Mouse (Mus musculus) heart, postnatal 14 days (tissue): ENCODE data around the gene Atp2c2. TPM values are rescaled to one million over a fixed set of nuclear protein-coding genes. Genes with fewer than 3 reads are reported as not detected.

Experiments used
- DNase-seq, 2 experiments: peaks; one replicate each; pipeline ENCODE4 v3.0.0; 2021 to 2022
- intact Hi-C: fragments of 180-260 bp; cut with DNase I; formaldehyde crosslinking; loops from one replicate; pipeline ENCODE4 v1.15.1; 2025
- total RNA-seq, 2 experiments: library from RNA; stranded (reverse); gene quantifications; 2 replicates each; pipeline ENCODE4 v1.2.3; 2021

Gene Atp2c2
- total RNA-seq, 2 experiments from 2014 or later, result 0.17 TPM

DNA sequence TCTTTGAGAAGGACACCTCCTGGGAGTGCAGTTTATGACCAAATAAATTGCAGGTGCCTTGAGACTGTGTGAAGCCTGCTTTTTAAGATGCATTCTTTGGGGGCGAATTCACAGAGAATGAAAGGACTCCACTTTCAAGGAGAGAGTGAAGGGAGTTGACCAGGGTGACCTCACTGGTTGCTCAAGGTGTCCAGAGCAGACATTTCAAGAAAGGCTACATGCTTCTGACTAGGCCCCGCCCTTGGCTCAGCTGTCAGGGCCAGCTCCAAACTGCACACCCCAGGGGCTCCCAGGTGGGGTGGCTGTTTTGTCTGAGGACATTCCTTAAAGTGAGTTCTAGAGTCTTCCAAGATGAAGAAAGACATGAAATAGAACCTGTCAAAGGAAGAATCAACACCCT is 2.6 kb upstream of the Atp2c2 start:
- intact Hi-C loops, result loop anchor here (5.0 to 10.0 kb wide), 2 partner anchors 160 to 228 kb away; no protein-coding TSS in a partner anchor
- DNase-seq, result no peak

GRCm38 (mm10) chr8:119698960-119699359 is 849 bp upstream of the Atp2c2 start:
- DNase-seq, result peak; percentile 72 to 79
- intact Hi-C loops, result loop anchor here (1.0 to 10.0 kb wide), 4 partner anchors 44 to 226 kb away; no protein-coding TSS in a partner anchor

DNA sequence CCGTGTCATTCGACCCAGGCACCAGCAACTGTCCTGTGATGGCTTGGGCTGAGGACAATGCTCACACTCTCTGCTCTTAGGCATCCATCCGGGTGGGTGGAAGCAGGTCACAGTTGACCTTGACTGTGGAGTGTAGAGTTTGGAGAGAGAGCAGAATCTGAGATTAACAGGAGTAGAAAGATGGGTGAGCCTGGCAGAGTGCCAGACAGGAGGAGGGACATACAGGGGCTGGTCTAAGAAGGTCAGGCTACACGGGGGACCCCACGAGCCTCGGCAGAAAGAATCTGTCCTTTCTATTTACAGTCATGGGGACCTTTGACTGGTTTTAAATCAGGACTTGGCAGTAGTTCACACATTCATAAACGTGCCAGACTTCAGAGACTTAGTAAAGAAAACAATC is 3.2 kb downstream of the Atp2c2 start:
- DNase-seq, result no peak
- intact Hi-C loops, result no loop called here

DNA sequence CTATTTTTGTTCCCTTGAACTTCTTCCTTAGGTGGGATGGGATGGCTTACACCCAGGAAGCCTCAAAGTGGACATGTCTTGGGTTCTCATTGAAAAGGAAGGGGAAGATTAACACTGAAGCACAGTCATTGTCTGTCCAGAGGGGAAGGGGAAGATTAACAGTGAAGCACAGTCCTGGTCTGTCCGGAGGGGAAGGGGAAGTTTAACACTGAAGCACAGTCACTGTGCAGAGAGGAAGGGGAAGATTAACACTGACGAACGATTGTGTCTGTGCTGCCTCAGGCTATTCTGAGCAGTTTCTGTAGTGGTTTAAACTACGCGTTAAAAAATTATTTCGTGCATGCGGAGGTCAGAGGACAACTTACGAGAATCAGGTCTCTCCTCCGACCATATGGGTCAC is 7.3 kb downstream of the Atp2c2 start:
- intact Hi-C loops, result no loop called here
- DNase-seq, result no peak

- DNase-seq, result no peak
Observed at GRCm38 (mm10) chr8:119708471-119708870, 8.7 kb downstream of the Atp2c2 start.

GRCm38 (mm10) chr8:119708878-119709702 is 9.3 kb downstream of the Atp2c2 start:
- DNase-seq, result peak; percentile 39 to 54
- intact Hi-C loops, result no loop called here

More at GRCm38 (mm10) chr8:119708471-119708870, 8.7 kb downstream of the Atp2c2 start:
- intact Hi-C loops, result no loop called here

GRCm38 (mm10) chr8:119709703-119710093 is 9.9 kb downstream of the Atp2c2 start:
- DNase-seq, result no peak
- intact Hi-C loops, result no loop called here

- peak in 1 of 2 experiments; percentile 24 for DNase-seq
- intact Hi-C loops, result no loop called here
Observed at GRCm38 (mm10) chr8:119712226-119712625, 12.4 kb downstream of the Atp2c2 start.

GRCm38 (mm10) chr8:119713421-119713820 is 13.6 kb downstream of the Atp2c2 start:
- intact Hi-C loops, result no loop called here

DNA sequence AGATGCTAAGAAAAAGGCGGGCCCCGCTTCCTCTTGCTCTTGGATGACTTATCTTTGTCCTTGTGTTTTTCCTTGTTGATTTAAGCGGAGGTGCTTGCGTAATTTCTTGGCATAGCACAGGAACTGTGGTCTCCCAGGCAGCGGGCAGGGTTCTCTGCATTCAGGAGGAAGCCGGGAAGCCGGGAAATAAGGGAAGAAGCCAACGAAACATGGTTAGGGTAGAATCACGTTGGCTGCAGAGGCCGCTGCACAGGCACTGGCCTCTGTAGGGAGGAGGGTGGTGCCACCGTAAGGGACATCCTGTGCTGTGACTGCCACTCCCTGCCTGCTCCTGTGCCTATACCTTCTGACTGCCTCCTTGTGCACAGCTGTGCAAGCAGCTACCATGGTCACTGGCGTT is 15.4 kb downstream of the Atp2c2 start:
- intact Hi-C loops, result no loop called here
- peak; percentile 40 to 52 for DNase-seq

More at GRCm38 (mm10) chr8:119713421-119713820, 13.6 kb downstream of the Atp2c2 start:
- DNase-seq, result no peak

DNA sequence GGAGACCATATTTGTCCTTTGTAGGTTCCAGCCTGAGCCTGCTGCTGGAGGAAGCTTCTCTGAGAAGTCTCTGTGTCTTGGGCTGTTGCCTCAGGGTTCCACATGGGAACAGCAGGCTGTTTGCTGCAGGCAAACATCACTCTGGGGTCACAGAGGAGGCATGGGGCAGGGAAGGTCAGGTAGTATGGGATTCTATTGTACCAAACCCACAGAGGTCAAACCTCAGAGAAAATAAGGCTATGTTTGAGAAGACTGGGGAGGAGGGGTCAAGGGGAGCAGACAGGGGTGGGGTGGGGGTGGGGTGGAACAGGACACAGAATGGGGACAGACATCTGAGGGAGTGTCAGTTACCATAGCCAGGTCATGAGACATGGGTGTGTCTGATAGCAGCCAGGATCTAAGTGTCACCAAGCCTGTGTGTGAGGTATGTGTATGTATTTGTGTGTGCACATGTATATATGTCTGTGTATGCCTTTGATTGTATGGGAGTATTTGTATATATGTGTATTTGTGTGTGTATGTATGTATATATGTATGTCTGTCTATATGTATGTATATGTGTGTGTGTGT is 17.0 kb downstream of the Atp2c2 start:
- intact Hi-C loops, result no loop called here
- no peak for DNase-seq

DNA sequence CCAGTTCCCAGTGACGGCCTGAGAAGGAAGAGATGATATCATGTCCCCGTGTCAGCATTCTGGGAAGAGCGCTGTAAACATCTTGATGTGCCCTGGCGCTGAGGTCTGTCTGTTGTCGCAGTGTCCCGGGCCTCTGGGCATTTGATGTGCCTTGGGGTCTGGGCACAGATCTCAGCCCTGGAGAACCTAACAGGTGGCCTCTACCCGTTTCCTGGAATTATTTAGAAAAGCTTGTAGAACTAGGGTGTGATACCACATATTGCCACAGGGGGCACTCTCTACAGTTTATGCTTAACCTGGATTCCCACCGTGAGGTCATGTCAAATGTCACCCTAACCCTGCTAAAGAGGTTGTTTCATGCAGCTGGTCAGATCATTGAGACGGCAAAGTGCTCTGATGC is 18.0 kb downstream of the Atp2c2 start:
- DNase-seq, result peak in 1 of 2 experiments; percentile 31
- intact Hi-C loops, result no loop called here

DNA sequence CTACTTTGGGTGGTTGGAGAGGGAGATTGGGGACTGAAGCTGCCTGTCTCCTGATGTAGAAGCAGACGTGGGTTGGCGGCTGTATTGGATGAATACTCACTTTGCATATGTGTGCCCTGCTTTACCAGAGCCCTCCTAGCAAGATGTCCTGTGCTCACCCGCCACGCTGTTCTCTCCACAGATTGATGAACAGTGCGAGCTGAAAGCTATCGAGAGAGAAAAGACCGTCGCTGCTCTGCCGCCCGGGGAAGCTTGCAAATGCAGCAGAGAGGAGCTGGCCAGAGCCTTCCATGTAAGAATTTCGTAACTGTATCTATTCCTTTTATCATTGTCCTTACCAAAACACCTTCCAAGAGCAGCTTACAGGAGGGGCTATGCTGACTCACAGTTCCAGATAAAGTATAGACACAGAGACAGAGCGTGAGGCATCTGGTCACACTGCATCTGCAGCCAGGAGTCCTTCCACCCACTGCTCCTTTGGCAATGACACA is 19.2 kb downstream of the Atp2c2 start:
- no peak for DNase-seq

DNA sequence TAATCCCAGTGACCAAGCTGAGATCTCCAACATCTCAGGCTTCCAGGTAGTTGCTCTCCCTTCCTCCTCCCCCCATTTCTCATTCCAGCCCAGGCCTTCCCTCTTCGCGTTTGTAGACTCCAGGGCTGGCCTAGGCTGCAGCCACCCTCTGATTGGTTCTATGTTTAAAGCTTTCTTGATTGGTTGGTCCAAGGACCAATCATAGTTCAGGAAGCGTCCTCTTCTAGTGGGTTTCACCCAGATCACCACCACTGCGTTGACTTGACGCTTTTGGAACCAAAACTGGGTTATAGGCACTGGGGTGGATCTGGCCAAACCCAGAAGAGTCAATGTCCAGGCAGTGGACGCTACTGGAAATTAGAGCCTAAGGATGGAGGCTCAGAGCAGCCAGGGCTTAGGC is 22.5 kb downstream of the Atp2c2 start:
- no peak for DNase-seq
- intact Hi-C loops, result no loop called here

More for the DNA sequence above, 19.2 kb downstream of the Atp2c2 start:
- intact Hi-C loops, result no loop called here

DNA sequence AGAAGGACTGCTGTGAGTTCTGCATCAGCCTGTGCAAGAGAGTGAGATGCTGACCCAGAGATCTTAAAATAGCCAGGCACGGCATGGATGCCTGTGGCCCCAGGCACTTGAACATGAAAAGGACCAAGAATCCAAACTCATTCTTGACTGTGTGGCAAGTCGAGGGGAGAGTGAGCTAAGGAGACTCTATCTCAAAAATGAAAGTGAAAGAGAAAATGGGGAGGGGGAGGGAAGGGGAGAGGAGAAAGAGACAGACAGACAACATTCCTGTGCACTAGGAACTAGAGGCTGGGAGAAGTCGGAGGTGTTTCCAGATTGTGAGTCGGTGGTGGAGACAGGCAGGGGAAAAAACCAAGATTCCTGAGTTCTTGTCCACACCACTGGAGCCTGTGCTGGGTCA is 23.9 kb downstream of the Atp2c2 start:
- intact Hi-C loops, result no loop called here
- no peak for DNase-seq

DNA sequence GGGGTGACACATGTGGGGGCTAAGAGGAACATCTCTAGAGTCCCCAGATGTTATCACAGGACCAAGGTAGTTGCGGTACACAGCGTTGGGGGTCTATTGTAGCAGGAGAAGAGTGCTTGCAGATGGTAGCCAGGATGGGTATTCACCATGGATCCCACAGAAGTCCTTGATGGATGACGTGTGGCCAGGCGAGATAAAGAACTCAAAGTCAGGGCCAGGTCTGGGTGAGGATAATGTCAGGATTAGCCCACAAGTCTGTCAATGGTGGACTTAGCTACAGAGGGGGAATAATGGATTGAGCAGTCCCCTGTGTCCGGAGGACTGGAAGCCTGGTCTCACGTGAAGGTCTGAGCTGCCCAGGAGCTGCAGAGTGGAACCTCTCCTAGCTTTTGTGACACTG is 24.8 kb downstream of the Atp2c2 start:
- intact Hi-C loops, result no loop called here
- no peak for DNase-seq

- intact Hi-C loops, result no loop called here
- DNase-seq, result no peak
Observed at GRCm38 (mm10) chr8:119727093-119727492, 27.3 kb downstream of the Atp2c2 start.

GRCm38 (mm10) chr8:119728351-119728895 is 28.6 kb downstream of the Atp2c2 start:
- DNase-seq, result no peak
- intact Hi-C loops, result no loop called here

DNA sequence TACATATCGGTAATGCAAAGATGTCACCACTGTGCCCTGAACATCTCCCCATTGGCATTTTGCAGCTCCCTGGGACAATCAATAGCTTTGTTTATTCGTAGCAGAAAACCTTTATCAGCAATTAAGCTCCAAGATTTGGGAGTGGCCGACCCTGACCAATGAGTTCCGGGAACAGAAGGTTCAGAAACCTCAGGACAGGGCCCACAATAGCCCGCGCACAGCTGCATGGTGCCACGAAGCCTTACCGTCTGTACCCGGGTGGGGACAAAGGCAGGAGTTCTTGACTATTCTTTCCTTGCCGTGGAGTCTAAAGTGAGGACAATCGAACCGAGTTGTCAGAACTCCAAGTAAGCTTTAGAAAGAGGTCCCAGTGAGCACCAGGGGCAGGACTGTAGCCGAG is 32.3 kb downstream of the Atp2c2 start:
- intact Hi-C loops, result no loop called here

DNA sequence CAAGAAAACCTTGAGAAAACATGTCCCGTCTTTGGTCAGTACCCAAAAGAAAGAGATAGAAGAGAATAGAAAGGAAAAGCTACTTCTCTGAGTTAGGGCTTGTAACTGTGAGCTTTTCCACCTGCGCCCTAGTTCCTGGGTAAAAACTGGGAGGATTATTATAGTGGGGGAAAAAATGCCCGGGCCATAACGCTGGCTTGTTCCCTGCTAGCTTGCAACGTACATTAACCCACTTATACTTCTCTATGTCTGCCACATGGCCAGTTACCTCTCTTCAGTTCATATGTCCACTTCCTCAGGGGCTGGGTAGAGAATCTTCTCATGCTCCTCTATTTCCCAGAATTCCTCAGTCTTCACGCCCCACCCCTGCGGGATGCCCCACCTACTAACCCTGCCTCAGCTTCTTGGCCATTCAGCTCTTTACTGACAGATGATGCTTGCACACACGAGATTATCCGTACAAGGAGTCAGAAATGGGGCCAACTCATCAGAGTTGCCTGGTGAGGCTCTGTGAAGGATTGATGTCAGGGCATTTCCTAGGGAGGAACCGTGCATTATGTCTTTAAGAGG is 36.6 kb downstream of the Atp2c2 start:
- DNase-seq, result no peak
- intact Hi-C loops, result no loop called here

More for the DNA sequence above, 32.3 kb downstream of the Atp2c2 start:
- DNase-seq, result no peak
